Mouse (Mus musculus) liver, embryonic 14.5 days (tissue): ENCODE measurements around the gene Dpm2. TPM values are rescaled to one million over a fixed set of nuclear protein-coding genes. Genes with fewer than 3 reads are reported as not detected.

Experiments
- ATAC-seq: fragments of 200-750 bp; cut with Nextera tagmentation; 2 replicates; pipeline ENCODE4 v1.8.0; 2017; ENCODE audit warnings: moderate number of reproducible peaks, mild to moderate bottlenecking, moderate library complexity; ENCODE audit not compliant: insufficient read depth
- DNase-seq, 3 experiments: peaks; one replicate each; pipeline ENCODE4 v3.0.0-alpha.2; 2012 to 2013; ENCODE audit warnings: low read depth in 3 of 3, low spot score in 3 of 3
- H3K27ac ChIP-seq: fragments of 300-500 bp; sonication (generic); 2 replicates; pipeline ENCODE4 v1.5.1; 2014; ENCODE audit warnings: moderate library complexity, mild to moderate bottlenecking, control low read depth, inconsistent platforms
- H3K27me3 ChIP-seq: fragments of 300-500 bp; sonication (generic); 2 replicates; pipeline ENCODE4 v1.6.1; 2014; ENCODE audit warnings: mild to moderate bottlenecking, low read length, moderate library complexity; ENCODE audit not compliant: control insufficient read depth, insufficient read depth
- H3K36me3 ChIP-seq: fragments of 300-500 bp; sonication (generic); replicated peaks from 2 replicates; pipeline ENCODE4 v1.6.1; 2014; ENCODE audit warnings: low read depth; ENCODE audit not compliant: control insufficient read depth, insufficient read depth
- H3K4me1 ChIP-seq, 2 experiments: fragments of 200-500 bp in 1 of 2; fragments of 300-500 bp in 1 of 2; sonication (generic) in 1 of 2; replicated peaks; 2 replicates each; pipeline ENCODE4 v1.6.1; 2012 to 2014; ENCODE audit warnings: antibody characterized with exemption in 1 of 2, inconsistent platforms in 1 of 2, low read length in 1 of 2; ENCODE audit not compliant: control insufficient read depth in 2 of 2, insufficient read depth in 2 of 2
- H3K4me2 ChIP-seq: fragments of 300-500 bp; sonication (generic); 2 replicates; pipeline ENCODE4 v1.6.1; 2014; ENCODE audit warnings: low read depth, mild to moderate bottlenecking, control low read depth, moderate library complexity
- H3K4me3 ChIP-seq, 2 experiments: fragments of 200-500 bp in 1 of 2; fragments of 300-500 bp in 1 of 2; sonication (generic) in 1 of 2; 2 replicates each; pipeline ENCODE4 v1.5.1; 2012 to 2014; ENCODE audit warnings: low read depth in 2 of 2, low read length in 2 of 2, mild to moderate bottlenecking in 2 of 2, control low read depth in 1 of 2, inconsistent platforms in 1 of 2, moderate library complexity in 1 of 2; ENCODE audit not compliant: insufficient read depth in 1 of 2
- H3K9ac ChIP-seq: fragments of 300-500 bp; sonication (generic); replicated peaks from 2 replicates; pipeline ENCODE4 v1.6.1; 2014; ENCODE audit warnings: mild to moderate bottlenecking, control low read depth, moderate library complexity
- H3K9me3 ChIP-seq: fragments of 300-500 bp; sonication (generic); 2 replicates; pipeline ENCODE4 v1.6.1; 2016; ENCODE audit warnings: low read length, mixed read lengths; ENCODE audit not compliant: control insufficient read depth
- CTCF ChIP-seq: IDR thresholded peaks from 2 replicates; pipeline ENCODE4 v1.5.1; 2016; ENCODE audit warnings: antibody characterized with exemption, low read depth, control low read depth
- EP300 ChIP-seq: IDR thresholded peaks from 2 replicates; pipeline ENCODE4 v1.6.1; 2016; ENCODE audit warnings: antibody characterized with exemption, low read depth
- WGBS: fragments of 180-500 bp; shearing (Covaris S2); extraction: QIAGEN DNeasy Blood & Tissue Kit; methylation state at CpG from one replicate; pipeline ENCODE4 v1.1.7; 2014; ENCODE audit not compliant: insufficient replicate concordance; 5-methylcytosine and 5-hydroxymethylcytosine counted together
- polyA plus RNA-seq, 2 experiments: library from polyadenylated mRNA; depleted of rRNA in 1 of 2; stranded (reverse) in 1 of 2; unstranded in 1 of 2; fragments of >200 nt; fragmentation: Nextera tagmentation in 1 of 2; extraction: Ambion mirVana in 1 of 2; gene quantifications; 2 replicates each; pipeline versions ENCODE4 v1.2.1 to v1.2.3; 2012 to 2014

Dpm2 gene
- polyA plus RNA-seq, 2 experiments, result 53.5 to 53.6 TPM

- H3K27ac ChIP-seq, result no peak overlapping the region
- peaks cover 0 to 11% of the 10 kb centered on the region in 2 experiments; a peak in 3 of 4 replicates for H3K4me1 ChIP-seq
- peak overlapping the region; percentile 96 for H3K4me2 ChIP-seq
- 3% methylated on average over 14 of the region's 14 CpGs for WGBS
- ATAC-seq (no peak), DNase-seq (no peak)
- H3K36me3 ChIP-seq, result no peaks in the 10 kb centered on the region
- TF ChIP-seq EP300 (no peak), CTCF (no peak)
- peak overlapping the region; percentile 66 to 72; a peak in 3 of 4 replicates for H3K4me3 ChIP-seq
- H3K27me3 ChIP-seq, result peaks cover 36% of the 10 kb centered on the region
- H3K9ac ChIP-seq, result peak overlapping the region; percentile 50
- H3K9me3 ChIP-seq, result no peaks in the 10 kb centered on the region
Measured at GRCm38 (mm10) chr2:32536086-32536633, 34.5 kb upstream of the Dpm2 start.

- Histone ChIP-seq H3K4me1 (peaks cover 0 to 11% of the 10 kb centered on the region in 2 experiments; a peak in 3 of 4 replicates), H3K36me3 (no peaks in the 10 kb centered on the region), H3K4me2 (peak overlapping the region; percentile 96), H3K9ac (no peak overlapping the region), H3K4me3 (peak overlapping the region; percentile 66 to 72), H3K27ac (0 out of 2 replicates have a peak overlapping the region, but pooled peaks have one; percentile 6), H3K9me3 (no peaks in the 10 kb centered on the region), H3K27me3 (peaks cover 36% of the 10 kb centered on the region)
- ATAC-seq (no peak), DNase-seq (peak in 1 of 3 experiments; percentile 23)
- 5% methylated on average over 11 of the region's 11 CpGs for WGBS
- 0 out of 2 replicates have a peak, but pooled peaks have one; percentile 7 for TF ChIP-seq CTCF
- TF ChIP-seq EP300, result no peak
Measured at GRCm38 (mm10) chr2:32536634-32537359, 33.9 kb upstream of the Dpm2 start.

GRCm38 (mm10) chr2:32537360-32537905, 33.2 kb upstream of the Dpm2 start:
- Histone ChIP-seq H3K4me2 (peak overlapping the region; percentile 96), H3K27me3 (peaks cover 36% of the 10 kb centered on the region), H3K36me3 (no peaks in the 10 kb centered on the region), H3K4me3 (peak overlapping the region; percentile 66 to 72; a peak in 3 of 4 replicates), H3K4me1 (peaks cover 0 to 11% of the 10 kb centered on the region in 2 experiments; a peak in 3 of 4 replicates), H3K9me3 (no peaks in the 10 kb centered on the region), H3K9ac (no peak overlapping the region), H3K27ac (0 out of 2 replicates have a peak overlapping the region, but pooled peaks have one; percentile 6)
- WGBS, result 7% methylated on average over 9 of the region's 9 CpGs
- DNase-seq, result no peak
- TF ChIP-seq CTCF (no peak), EP300 (no peak)
- ATAC-seq, result no peak

- Histone ChIP-seq H3K4me3 (no peak overlapping the region), H3K9me3 (no peaks in the 10 kb centered on the region), H3K4me1 (peaks cover 0 to 11% of the 10 kb centered on the region in 2 experiments; a peak in 3 of 4 replicates), H3K27ac (no peak overlapping the region), H3K36me3 (no peaks in the 10 kb centered on the region), H3K9ac (no peak overlapping the region), H3K4me2 (no peak overlapping the region), H3K27me3 (peaks cover 36% of the 10 kb centered on the region)
- 72% methylated on average over 5 of the region's 5 CpGs for WGBS
- no peak for ATAC-seq
- DNase-seq, result no peak
- TF ChIP-seq CTCF (no peak), EP300 (no peak)
Measured at GRCm38 (mm10) chr2:32537941-32538340, 32.7 kb upstream of the Dpm2 start.

GRCm38 (mm10) chr2:32538461-32538860, 32.2 kb upstream of the Dpm2 start:
- H3K27me3 ChIP-seq, result peaks cover 36% of the 10 kb centered on the region
- no peak overlapping the region for H3K4me2 ChIP-seq

More at GRCm38 (mm10) chr2:32538461-32538860, 32.2 kb upstream of the Dpm2 start:
- ATAC-seq (no peak), DNase-seq (no peak)
- no peaks in the 10 kb centered on the region for H3K36me3 ChIP-seq
- H3K9me3 ChIP-seq, result no peaks in the 10 kb centered on the region
- no peak overlapping the region for H3K27ac ChIP-seq
- H3K9ac ChIP-seq, result no peak overlapping the region
- WGBS, result 68% methylated on average over 4 of the region's 4 CpGs
- TF ChIP-seq EP300 (no peak), CTCF (no peak)
- H3K4me3 ChIP-seq, result no peak overlapping the region
- H3K4me1 ChIP-seq, result peaks cover 0 to 11% of the 10 kb centered on the region in 2 experiments; a peak in 3 of 4 replicates
